Mouse (Mus musculus) cerebral cortex, adult 2 months (tissue): ENCODE results near the gene Trim41.

Source experiments
- WGBS: fragments of 180-500 bp; shearing (Covaris S2); methylation state at CpG from one replicate; pipeline ENCODE4 v1.1.7; 2018; 5-methylcytosine and 5-hydroxymethylcytosine counted together

Trim41 gene

GRCm38 (mm10) chr11:48810142-48810541, 7.0 kb downstream of the Trim41 start:
- WGBS: 68% methylated on average over 2 of the region's 2 CpGs

- 75% methylated on average over 4 of the region's 4 CpGs for WGBS
Measured at GRCm38 (mm10) chr11:48809434-48809830, 7.7 kb downstream of the Trim41 start.

DNA sequence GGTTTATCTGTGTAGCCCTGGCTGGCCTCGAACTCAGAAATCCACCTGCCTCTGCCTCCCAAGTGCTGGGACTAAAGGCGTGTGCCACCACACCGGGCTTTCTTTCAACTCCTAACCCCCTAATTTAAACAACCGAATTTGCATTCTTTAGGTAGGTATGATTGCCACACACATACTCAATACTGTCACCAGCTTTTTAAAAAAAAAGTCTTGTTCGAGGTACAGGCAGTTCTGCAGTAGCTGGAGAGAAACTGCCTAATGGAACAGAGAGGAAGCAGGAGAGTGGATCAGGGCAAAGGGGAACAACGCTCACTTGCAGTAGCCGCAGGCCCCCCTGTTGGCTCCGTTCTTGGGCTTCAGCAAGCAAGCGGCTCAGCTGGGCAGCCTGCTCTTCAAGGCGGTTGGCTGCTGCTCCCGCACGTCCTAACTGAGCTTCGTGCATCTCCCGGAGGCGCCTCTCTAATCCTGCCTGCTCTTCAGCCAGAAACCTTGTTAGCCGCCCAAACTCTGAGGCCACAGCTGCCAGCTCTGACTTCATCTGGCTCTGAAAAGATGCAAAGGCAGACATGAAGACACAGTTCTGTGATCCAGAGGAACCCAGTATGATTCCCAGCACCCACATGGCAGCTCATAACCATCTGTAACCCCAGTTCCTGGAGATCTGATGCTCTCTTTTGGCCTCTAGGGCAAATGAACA, 8.3 kb downstream of the Trim41 start:
- WGBS: 43% methylated on average over 16 of the region's 16 CpGs

GRCm38 (mm10) chr11:48807563-48808303, 9.4 kb downstream of the Trim41 start:
- WGBS: 52% methylated on average over 14 of the region's 14 CpGs

DNA sequence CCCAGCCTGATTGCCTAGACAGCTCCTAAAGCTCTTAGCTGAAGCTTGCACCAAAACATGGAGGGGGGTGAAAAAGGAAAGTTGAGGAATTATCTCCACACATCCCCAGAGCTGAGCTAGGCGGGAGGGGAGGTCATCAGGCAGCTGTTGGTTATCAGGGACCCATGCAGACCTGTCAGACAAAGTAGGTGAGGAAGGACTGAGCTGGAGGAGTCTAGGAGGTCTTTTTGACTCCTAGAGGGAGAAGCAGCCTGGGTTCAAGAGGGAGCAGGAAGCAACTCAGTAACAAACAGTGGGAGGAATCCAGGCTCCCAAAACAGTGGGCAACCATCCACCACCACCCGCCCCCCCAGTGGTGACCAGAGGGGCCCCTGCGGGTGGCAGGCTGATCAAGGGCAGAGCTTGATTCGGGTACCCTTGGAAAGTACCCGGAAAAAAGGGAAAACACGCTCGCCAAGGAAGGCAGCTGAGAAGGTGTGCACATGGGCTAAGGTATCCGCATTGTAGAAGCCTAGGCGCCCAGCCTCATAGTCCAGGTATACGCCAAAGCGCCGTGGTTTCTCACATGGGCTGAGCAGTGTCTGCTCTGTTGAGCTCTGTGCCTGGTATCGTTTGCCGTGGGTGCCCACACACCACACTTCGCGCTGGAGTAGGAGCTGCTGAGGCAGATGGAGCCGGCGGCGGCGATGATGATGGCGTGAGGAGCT, 10.1 kb downstream of the Trim41 start:
- WGBS: 42% methylated on average over 21 of the region's 21 CpGs

GRCm38 (mm10) chr11:48804922-48805321, 12.2 kb downstream of the Trim41 start:
- WGBS: 73% methylated on average over 2 of the region's 2 CpGs

- WGBS: 92% methylated on average over 2 of the region's 2 CpGs
Measured at GRCm38 (mm10) chr11:48803988-48804387, 13.2 kb downstream of the Trim41 start.

DNA sequence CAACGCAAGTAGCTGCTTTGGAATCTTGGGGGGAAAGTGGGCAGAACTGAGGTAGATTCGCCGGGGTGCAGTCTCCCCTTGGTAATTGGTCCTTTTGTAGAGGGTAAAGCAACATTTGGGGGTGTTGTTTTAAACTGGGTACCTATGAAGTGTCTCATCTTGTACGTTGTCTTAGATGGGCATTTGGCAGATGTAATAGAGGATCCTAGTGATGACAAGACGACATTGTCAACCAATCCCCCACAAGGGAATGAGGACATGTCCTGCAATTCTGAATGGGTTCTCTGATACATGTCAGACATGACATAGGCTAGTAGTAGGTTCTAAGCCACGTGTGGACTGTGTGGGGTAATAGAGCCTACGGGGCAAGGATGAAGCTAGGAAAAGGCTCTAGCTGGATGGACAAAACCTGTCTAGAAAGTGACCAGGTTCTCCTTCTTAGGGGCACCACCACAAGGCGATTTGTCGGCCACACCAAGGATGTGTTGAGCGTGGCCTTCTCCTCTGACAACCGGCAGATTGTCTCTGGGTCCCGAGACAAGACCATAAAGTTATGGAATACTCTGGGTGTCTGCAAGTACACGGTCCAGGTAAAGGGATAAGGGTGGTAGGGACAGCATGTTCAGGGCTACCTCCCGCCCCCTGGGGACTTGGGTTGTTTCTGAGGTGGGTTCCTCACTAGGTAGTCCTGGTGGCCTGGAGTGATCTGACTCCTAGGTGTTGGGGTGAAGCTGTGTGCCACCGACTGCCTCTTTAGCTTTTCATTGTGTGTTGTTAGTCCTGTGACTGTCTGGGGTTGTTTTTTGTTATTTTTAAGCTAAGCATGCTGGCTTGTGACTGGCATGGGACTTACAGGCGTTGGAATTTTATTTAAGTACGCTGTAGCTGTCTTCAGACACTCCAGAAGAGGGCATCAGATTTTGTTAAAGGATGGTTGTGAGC, 15.1 kb downstream of the Trim41 start:
- WGBS: 60% methylated on average over 17 of the region's 17 CpGs

- WGBS: under 1% methylated on average over 47 of the region's 47 CpGs
Measured at GRCm38 (mm10) chr11:48799921-48800701, 17.0 kb downstream of the Trim41 start, which contains the start of gene Rack1. TSS of gene Rack1 (plus strand) at chr11:48800332.

GRCm38 (mm10) chr11:48798984-48799920, 17.9 kb downstream of the Trim41 start:
- 8% methylated on average over 18 of the region's 18 CpGs for WGBS

GRCm38 (mm10) chr11:48798308-48798707, 18.8 kb downstream of the Trim41 start:
- 90% methylated on average over 7 of the region's 7 CpGs for WGBS

DNA sequence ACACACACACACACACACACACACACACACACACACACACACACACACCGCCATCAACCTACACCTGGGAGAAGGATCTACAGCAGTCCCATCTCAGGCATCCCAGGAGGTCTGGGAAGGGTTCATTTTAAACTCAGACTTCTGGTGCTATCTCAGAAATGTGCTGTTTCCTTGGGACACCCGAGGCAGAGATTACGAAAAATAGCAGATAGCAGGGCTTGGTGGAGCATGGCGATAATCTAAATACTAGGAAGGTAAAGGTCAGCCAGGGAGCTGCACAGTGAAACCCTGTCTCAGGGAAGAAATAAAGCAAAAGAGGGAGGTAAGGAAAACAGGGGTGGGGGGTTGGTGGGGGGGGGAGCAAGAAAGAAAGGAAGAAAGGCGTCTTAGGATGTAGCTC, 19.9 kb downstream of the Trim41 start:
- WGBS: 94% methylated on average over 5 of the region's 5 CpGs

DNA sequence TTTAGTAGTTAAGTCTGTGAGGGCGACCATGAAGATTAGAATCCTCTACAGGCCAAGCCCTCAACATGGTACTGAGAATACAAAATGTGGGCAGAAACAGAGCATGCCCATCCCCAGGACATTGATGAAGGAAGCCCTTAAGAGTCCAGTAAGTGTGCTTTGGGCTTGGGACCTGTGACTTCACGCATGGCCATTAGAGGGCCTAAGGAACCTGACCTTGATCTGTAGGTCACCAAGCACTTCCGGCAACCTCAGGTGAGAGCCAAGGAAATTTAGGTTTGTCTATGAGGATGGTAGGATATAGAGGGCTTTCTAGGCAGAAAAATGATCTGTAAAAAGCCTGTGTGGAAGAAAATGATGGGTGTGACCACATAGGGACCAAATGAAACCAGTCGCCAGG, 20.9 kb downstream of the Trim41 start:
- WGBS: 88% methylated on average over 4 of the region's 4 CpGs

DNA sequence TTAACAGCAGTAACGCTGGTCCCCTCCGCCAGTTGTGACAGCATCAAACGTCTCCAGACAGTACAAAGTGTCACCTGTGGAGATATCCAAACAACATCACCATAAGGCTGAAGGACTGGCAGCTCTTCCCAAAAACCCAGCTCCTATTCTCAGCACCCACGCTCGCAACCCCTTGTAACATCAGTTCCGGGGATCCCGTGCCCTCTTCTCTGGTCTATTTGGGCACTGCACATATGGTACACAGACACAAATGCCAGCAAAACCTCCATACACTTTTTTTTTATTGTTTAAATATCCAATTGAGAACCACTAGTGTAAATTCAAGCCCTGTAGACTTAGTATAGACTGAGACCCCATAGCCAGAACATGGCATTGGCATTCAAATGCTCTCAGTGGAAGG, 21.9 kb downstream of the Trim41 start:
- 93% methylated on average over 7 of the region's 7 CpGs for WGBS

- 99% methylated on average over 3 of the region's 3 CpGs for WGBS
Measured at GRCm38 (mm10) chr11:48793184-48793583, 24.0 kb downstream of the Trim41 start.

GRCm38 (mm10) chr11:48791894-48792293, 25.3 kb downstream of the Trim41 start:
- WGBS: 88% methylated on average over 9 of the region's 9 CpGs

DNA sequence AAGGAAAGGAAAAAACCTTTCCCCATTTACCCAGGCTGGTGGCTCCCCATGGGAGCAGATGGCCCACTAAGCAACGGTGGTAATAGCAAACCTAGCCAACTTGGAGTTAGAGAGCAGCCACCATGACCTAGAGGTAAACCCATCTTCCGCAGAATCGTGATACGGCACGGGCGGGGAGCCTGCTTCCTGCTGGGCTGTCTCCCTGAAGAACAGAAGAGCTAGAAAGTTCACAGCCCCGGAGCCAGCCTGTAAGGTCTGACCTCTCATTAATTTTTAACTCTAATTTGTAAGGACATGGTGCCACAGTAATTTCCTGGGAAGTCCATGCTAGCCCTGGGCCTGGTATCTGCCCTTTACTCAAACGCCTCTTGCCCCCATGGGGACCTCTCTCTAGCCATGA, 26.2 kb downstream of the Trim41 start:
- WGBS: 75% methylated on average over 8 of the region's 8 CpGs

- WGBS: 13% methylated on average over 20 of the region's 20 CpGs
Measured at GRCm38 (mm10) chr11:48789973-48790823, 27.0 kb downstream of the Trim41 start.

- 85% methylated on average over 5 of the region's 5 CpGs for WGBS
Measured at GRCm38 (mm10) chr11:48789215-48789614, 27.9 kb downstream of the Trim41 start.
